Mouse (Mus musculus) ES-E14 (cell line): ENCODE measurements at regions not wholly inside any gene's neighbourhood (a gene's known extent, or its start where the extent isn't known, plus 50 kb on each side); places are given as distances from the start of the nearest gene placed in this dataset.

Experiments
- CHD2 ChIP-seq: IDR thresholded peaks from 2 replicates; pipeline ENCODE4 v1.6.1; 2014; ENCODE audit warnings: mild to moderate bottlenecking, low read depth, low read length, inconsistent platforms
- ZNF384 ChIP-seq: IDR thresholded peaks from 2 replicates; pipeline ENCODE4 v1.6.1; 2012; ENCODE audit warnings: low read depth, low read length, inconsistent platforms

GRCm38 (mm10) chr2:75776533-75776932 is 55.4 kb upstream of the Agps start:
- TF ChIP-seq ZNF384 (no peak), CHD2 (no peak)
